Comparison of ENCODE assay signal across 1 mouse cellular context in genomic region chr8:94205736-94206135, GRCm38 (mm10).
TF ChIP-seq lines count a peak whose summit lies in the region.

No protein-coding gene starts in this region.

TF ChIP-seq in CH12.LX, 34 proteins besides CTCF, POLR2A, EP300 and RAD21 (continued from another document):
- TF ChIP-seq USF2 (conservative IDR thresholded peaks at IDR 0.05; ENCODE audit: low read depth, low read length), result no peak
- no peak for TF ChIP-seq USF1 (IDR thresholded peaks at IDR 0.05; ENCODE audit: low read depth, low read length)
- no peak for TF ChIP-seq MAX (IDR thresholded peaks at IDR 0.05; ENCODE audit: low read length)
- peak; percentile 68 for TF ChIP-seq SMC3 (IDR thresholded peaks at IDR 0.05; ENCODE audit: low read depth, low read length)
- 0 out of 2 replicates have a peak, but pooled peaks have one; percentile 17 for TF ChIP-seq MEF2A (IDR thresholded peaks at IDR 0.05; ENCODE audit: borderline replicate concordance, low read depth, low read length)
